Mouse (Mus musculus) urinary bladder, postnatal 25 days (tissue): ENCODE measurements at regions not wholly inside any gene's neighbourhood (a gene's known extent, or its start where the extent isn't known, plus 50 kb on each side); places are given as distances from the start of the nearest gene placed in this dataset.

Experiments used
- DNase-seq: peaks from one replicate; pipeline ENCODE4 v3.0.0; 2022; ENCODE audit warnings: low spot score

GRCm38 (mm10) chr3:143162444-143162843, 280.6 kb upstream of the Pkn2 start:
- DNase-seq, result no peak

GRCm38 (mm10) chr3:143161993-143162392, 280.2 kb upstream of the Pkn2 start:
- no peak for DNase-seq

- DNase-seq, result no peak
These were observed 276.8 kb upstream of the Pkn2 start for GRCm38 (mm10) chr3:143158568-143158967.

- DNase-seq, result no peak
These were observed 275.1 kb upstream of the Pkn2 start for GRCm38 (mm10) chr3:143156733-143157524.

GRCm38 (mm10) chr3:143156174-143156573, 274.4 kb upstream of the Pkn2 start:
- no peak for DNase-seq

- no peak for DNase-seq
These were observed 273.8 kb upstream of the Pkn2 start for GRCm38 (mm10) chr3:143155556-143155955.

- DNase-seq, result no peak
These were observed 265.7 kb upstream of the Pkn2 start for GRCm38 (mm10) chr3:143147471-143147870.

- no peak for DNase-seq
These were observed 257.1 kb upstream of the Pkn2 start for GRCm38 (mm10) chr3:143138952-143139351.

GRCm38 (mm10) chr3:143134528-143134927, 252.7 kb upstream of the Pkn2 start:
- DNase-seq, result no peak

GRCm38 (mm10) chr3:143107733-143108291, 226.0 kb upstream of the Pkn2 start:
- DNase-seq, result no peak

GRCm38 (mm10) chr3:143104734-143105133, 222.9 kb upstream of the Pkn2 start:
- no peak for DNase-seq

- DNase-seq, result peak; percentile 16
These were observed 221.5 kb upstream of the Pkn2 start for GRCm38 (mm10) chr3:143103333-143103732.

- peak; percentile 8 for DNase-seq
These were observed 219.2 kb upstream of the Pkn2 start for GRCm38 (mm10) chr3:143100810-143101645.

GRCm38 (mm10) chr3:143100203-143100602, 218.4 kb upstream of the Pkn2 start:
- DNase-seq, result no peak

- no peak for DNase-seq
These were observed 210.4 kb upstream of the Pkn2 start for GRCm38 (mm10) chr3:143092206-143092605.

GRCm38 (mm10) chr3:143090886-143091285, 209.1 kb upstream of the Pkn2 start:
- DNase-seq, result peak; percentile 3

GRCm38 (mm10) chr3:143090316-143090715, 208.5 kb upstream of the Pkn2 start:
- DNase-seq, result no peak

GRCm38 (mm10) chr3:143087786-143088185, 206.0 kb upstream of the Pkn2 start:
- DNase-seq, result no peak

- no peak for DNase-seq
These were observed 196.5 kb upstream of the Pkn2 start for GRCm38 (mm10) chr3:143078310-143078709.

GRCm38 (mm10) chr3:143071839-143072373, 190.1 kb upstream of the Pkn2 start:
- DNase-seq, result no peak

- no peak for DNase-seq
These were observed 173.1 kb upstream of the Pkn2 start for GRCm38 (mm10) chr3:143054858-143055257.

- DNase-seq, result no peak
These were observed 171.6 kb upstream of the Pkn2 start for GRCm38 (mm10) chr3:143053286-143053993.
